Mouse (Mus musculus) kidney, embryonic 15.5 days (tissue): ENCODE measurements around the gene Mdga2. TPM values are rescaled to one million over a fixed set of nuclear protein-coding genes. Genes with fewer than 3 reads are reported as not detected.

Experiments used
- ATAC-seq: fragments of 200-750 bp; cut with Nextera tagmentation; replicated peaks from 2 replicates; pipeline ENCODE4 v1.8.0; 2017; ENCODE audit warnings: moderate TSS enrichment; ENCODE audit not compliant: low FRiP score
- H3K27ac ChIP-seq: fragments of 300-500 bp; sonication (generic); 2 replicates; pipeline ENCODE4 v1.5.1; 2015; ENCODE audit warnings: mild to moderate bottlenecking, inconsistent platforms
- H3K27me3 ChIP-seq: fragments of 300-500 bp; sonication (generic); 2 replicates; pipeline ENCODE4 v1.6.1; 2015; ENCODE audit warnings: inconsistent platforms
- H3K36me3 ChIP-seq: fragments of 300-500 bp; sonication (generic); 2 replicates; pipeline ENCODE4 v1.6.1; 2015; ENCODE audit warnings: inconsistent platforms
- H3K4me1 ChIP-seq: fragments of 300-500 bp; sonication (generic); 2 replicates; pipeline ENCODE4 v1.6.1; 2015; ENCODE audit warnings: inconsistent platforms
- H3K4me2 ChIP-seq: fragments of 300-500 bp; sonication (generic); 2 replicates; pipeline ENCODE4 v1.6.1; 2015; ENCODE audit warnings: moderate library complexity, mild to moderate bottlenecking, inconsistent platforms
- H3K4me3 ChIP-seq: fragments of 300-500 bp; sonication (generic); replicated peaks from 2 replicates; pipeline ENCODE4 v1.5.1; 2015; ENCODE audit warnings: mild to moderate bottlenecking, inconsistent platforms
- H3K9ac ChIP-seq: fragments of 300-500 bp; sonication (generic); 2 replicates; pipeline ENCODE4 v1.6.1; 2015; ENCODE audit warnings: mild to moderate bottlenecking, inconsistent platforms
- H3K9me3 ChIP-seq: fragments of 300-500 bp; sonication (generic); replicated peaks from 2 replicates; pipeline ENCODE4 v1.6.1; 2016; ENCODE audit warnings: inconsistent platforms
- WGBS: fragments of 180-500 bp; shearing (Covaris S2); methylation state at CpG from one replicate; pipeline ENCODE4 v1.1.7; 2015; ENCODE audit warnings: mixed read lengths; 5-methylcytosine and 5-hydroxymethylcytosine counted together
- polyA plus RNA-seq: library from polyadenylated mRNA; unstranded; fragments of >200 nt; fragmentation: Nextera tagmentation; extraction: Ambion mirVana; gene quantifications from 2 replicates; pipeline ENCODE4 v1.2.1, GENCODE M21; 2015

Mdga2 gene
- polyA plus RNA-seq, 1 experiment from 2014 or later = 2.8 TPM

GRCm38 (mm10) chr12:67141605-67142004 lies 80.7 kb downstream of the Mdga2 start:
- ATAC-seq = no peak

GRCm38 (mm10) chr12:67140131-67140530 lies 82.2 kb downstream of the Mdga2 start:
- Histone ChIP-seq H3K4me1 (no peaks in the 10 kb centered on the region), H3K36me3 (no peaks in the 10 kb centered on the region), H3K4me3 (no peak overlapping the region), H3K27me3 (no peaks in the 10 kb centered on the region), H3K9me3 (no peaks in the 10 kb centered on the region), H3K9ac (no peak overlapping the region), H3K4me2 (no peak overlapping the region), H3K27ac (no peak overlapping the region)
- WGBS = 90% methylated on average over 3 of the region's 3 CpGs
- no peak for ATAC-seq

More at GRCm38 (mm10) chr12:67141605-67142004, 80.7 kb downstream of the Mdga2 start:
- no peaks in the 10 kb centered on the region for H3K9me3 ChIP-seq
- no peak overlapping the region for H3K4me3 ChIP-seq
- H3K4me1 ChIP-seq = no peaks in the 10 kb centered on the region
- no peaks in the 10 kb centered on the region for H3K27me3 ChIP-seq
- WGBS = 82% methylated on average over 3 of the region's 3 CpGs
- H3K36me3 ChIP-seq = no peaks in the 10 kb centered on the region
- H3K4me2 ChIP-seq = no peak overlapping the region
- no peak overlapping the region for H3K27ac ChIP-seq
- H3K9ac ChIP-seq = no peak overlapping the region

- Histone ChIP-seq H3K36me3 (no peaks in the 10 kb centered on the region), H3K4me3 (no peak overlapping the region), H3K4me1 (0 out of 2 replicates have a peak, but pooled peaks cover 4% of the 10 kb centered on the region), H3K9ac (no peak overlapping the region), H3K27me3 (no peaks in the 10 kb centered on the region), H3K4me2 (no peak overlapping the region), H3K27ac (no peak overlapping the region), H3K9me3 (no peaks in the 10 kb centered on the region)
- no peak for ATAC-seq
- 81% methylated on average over 2 of the region's 2 CpGs for WGBS
Observed at GRCm38 (mm10) chr12:67127457-67127856, 94.9 kb downstream of the Mdga2 start.

- 32% methylated on average over 3 of the region's 3 CpGs for WGBS
- Histone ChIP-seq H3K4me2 (no peak overlapping the region), H3K9me3 (no peaks in the 10 kb centered on the region), H3K9ac (no peak overlapping the region), H3K36me3 (no peaks in the 10 kb centered on the region), H3K27me3 (no peaks in the 10 kb centered on the region), H3K4me3 (no peak overlapping the region), H3K4me1 (0 out of 2 replicates have a peak, but pooled peaks cover 4% of the 10 kb centered on the region), H3K27ac (0 out of 2 replicates have a peak overlapping the region, but pooled peaks have one; percentile 48)
- peak; percentile 71; the same call in 1 of the 2 replicates for ATAC-seq
Observed at GRCm38 (mm10) chr12:67123874-67124273, 98.5 kb downstream of the Mdga2 start.

GRCm38 (mm10) chr12:67118652-67119515 lies 103.5 kb downstream of the Mdga2 start:
- WGBS = 88% methylated on average over 6 of the region's 6 CpGs
- no peak overlapping the region for H3K4me3 ChIP-seq
- H3K4me2 ChIP-seq = no peak overlapping the region
- H3K4me1 ChIP-seq = no peaks in the 10 kb centered on the region
- no peak overlapping the region for H3K9ac ChIP-seq
- H3K36me3 ChIP-seq = no peaks in the 10 kb centered on the region
- H3K9me3 ChIP-seq = no peaks in the 10 kb centered on the region
- ATAC-seq = no peak
- no peaks in the 10 kb centered on the region for H3K27me3 ChIP-seq
- H3K27ac ChIP-seq = no peak overlapping the region

- Histone ChIP-seq H3K9ac (no peak overlapping the region), H3K4me2 (no peak overlapping the region), H3K27ac (no peak overlapping the region), H3K4me3 (no peak overlapping the region), H3K27me3 (no peaks in the 10 kb centered on the region), H3K36me3 (no peaks in the 10 kb centered on the region), H3K9me3 (no peaks in the 10 kb centered on the region), H3K4me1 (no peaks in the 10 kb centered on the region)
- ATAC-seq = no peak
- WGBS = 77% methylated on average over 3 of the region's 3 CpGs
Observed at GRCm38 (mm10) chr12:67104171-67104570, 118.2 kb downstream of the Mdga2 start.

GRCm38 (mm10) chr12:67094414-67094813 lies 127.9 kb downstream of the Mdga2 start:
- H3K36me3 ChIP-seq = no peaks in the 10 kb centered on the region
- no peak overlapping the region for H3K27ac ChIP-seq
- H3K9me3 ChIP-seq = no peaks in the 10 kb centered on the region
- ATAC-seq = no peak
- H3K9ac ChIP-seq = no peak overlapping the region
- H3K4me2 ChIP-seq = no peak overlapping the region
- H3K4me1 ChIP-seq = no peaks in the 10 kb centered on the region
- H3K27me3 ChIP-seq = no peaks in the 10 kb centered on the region
- no peak overlapping the region for H3K4me3 ChIP-seq

GRCm38 (mm10) chr12:67090420-67090965 lies 131.9 kb downstream of the Mdga2 start:
- Histone ChIP-seq H3K36me3 (no peaks in the 10 kb centered on the region), H3K27ac (no peak overlapping the region), H3K9me3 (no peaks in the 10 kb centered on the region), H3K27me3 (no peaks in the 10 kb centered on the region), H3K4me2 (no peak overlapping the region), H3K4me3 (no peak overlapping the region), H3K9ac (no peak overlapping the region), H3K4me1 (no peaks in the 10 kb centered on the region)
- 25% methylated on average over 2 of the region's 2 CpGs for WGBS
- 0 out of 2 replicates have a peak, but pooled peaks have one; percentile 33 for ATAC-seq

GRCm38 (mm10) chr12:67059136-67060014 lies 163.0 kb downstream of the Mdga2 start:
- no peaks in the 10 kb centered on the region for H3K36me3 ChIP-seq
- H3K9ac ChIP-seq = no peak overlapping the region
- H3K4me1 ChIP-seq = no peaks in the 10 kb centered on the region
- H3K27me3 ChIP-seq = no peaks in the 10 kb centered on the region
- 59% methylated on average over 19 of the region's 19 CpGs for WGBS
- H3K4me2 ChIP-seq = no peak overlapping the region
- ATAC-seq = peak; percentile 98
- H3K9me3 ChIP-seq = peaks cover 4% of the 10 kb centered on the region; the same call in 1 of the 2 replicates
- H3K4me3 ChIP-seq = no peak overlapping the region
- no peak overlapping the region for H3K27ac ChIP-seq

- no peak overlapping the region for H3K9ac ChIP-seq
- ATAC-seq = no peak
- peaks cover 4% of the 10 kb centered on the region; the same call in 1 of the 2 replicates for H3K9me3 ChIP-seq
- no peaks in the 10 kb centered on the region for H3K27me3 ChIP-seq
- no peak overlapping the region for H3K27ac ChIP-seq
- no peak overlapping the region for H3K4me3 ChIP-seq
- H3K36me3 ChIP-seq = no peaks in the 10 kb centered on the region
- no peaks in the 10 kb centered on the region for H3K4me1 ChIP-seq
- H3K4me2 ChIP-seq = no peak overlapping the region
- WGBS = 88% methylated on average over 3 of the region's 3 CpGs
Observed at GRCm38 (mm10) chr12:67056621-67057020, 165.7 kb downstream of the Mdga2 start.

- Histone ChIP-seq H3K4me2 (no peak overlapping the region), H3K4me1 (no peaks in the 10 kb centered on the region), H3K9me3 (no peaks in the 10 kb centered on the region), H3K9ac (no peak overlapping the region), H3K4me3 (no peak overlapping the region), H3K27me3 (no peaks in the 10 kb centered on the region), H3K36me3 (no peaks in the 10 kb centered on the region), H3K27ac (no peak overlapping the region)
- 87% methylated on average over 8 of the region's 8 CpGs for WGBS
- ATAC-seq = no peak
Observed at GRCm38 (mm10) chr12:67045099-67045750, 177.1 kb downstream of the Mdga2 start.
